Mouse (Mus musculus) small intestine, adult 2 months (tissue): Measurements from ENCODE around the gene Ppcs.

ENCODE experiments used
- CTCF ChIP-seq: fragments of 200-500 bp; IDR thresholded peaks from 2 replicates; pipeline ENCODE4 v1.5.1; 2012; ENCODE audit warnings: low read depth, mild to moderate bottlenecking, control low read depth, inconsistent platforms, low read length, moderate library complexity, mixed read lengths; ENCODE audit not compliant: insufficient replicate concordance, insufficient read length; ENCODE audit errors: extremely low read depth
- POLR2A ChIP-seq: fragments of 200-500 bp; IDR thresholded peaks from 2 replicates; pipeline ENCODE4 v1.6.1; 2012; ENCODE audit warnings: low read depth, mild to moderate bottlenecking, control low read depth, inconsistent platforms, low read length, moderate library complexity

DNA sequence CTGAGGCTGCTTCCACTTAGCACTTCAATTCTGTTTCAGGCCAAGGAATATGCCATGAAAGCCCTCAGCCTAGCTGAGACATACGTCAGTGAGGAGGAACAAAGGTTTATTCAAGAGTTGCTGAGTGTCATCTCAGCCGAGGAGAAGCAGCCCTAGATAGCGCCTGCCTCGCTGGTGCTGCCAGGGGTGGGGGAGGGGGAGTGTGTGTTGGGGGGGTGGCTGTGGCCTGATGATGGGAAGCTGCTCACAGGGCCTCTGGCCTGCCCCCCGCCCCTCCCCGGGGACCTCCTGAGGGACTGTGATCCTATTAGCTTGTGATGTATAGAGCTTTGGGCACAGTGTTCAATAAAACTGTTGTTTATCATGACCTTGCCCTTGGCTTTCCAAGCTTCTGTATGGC, 31.3 kb upstream of the Ppcs start:
- TF ChIP-seq POLR2A (no peak), CTCF (no peak)
